Mouse (Mus musculus) embryo, embryonic 11 days (tissue): ENCODE data around the gene Sertad1.
"Not testable (repeated sequence)": the region's sequence is repeated elsewhere in the genome, so short reads cannot be mapped to it uniquely, and the experiment has no call there.

Source experiments
- DNase-seq: peaks from one replicate; pipeline ENCODE4 v3.0.0-alpha.2; 2015

The Sertad1 gene

DNA sequence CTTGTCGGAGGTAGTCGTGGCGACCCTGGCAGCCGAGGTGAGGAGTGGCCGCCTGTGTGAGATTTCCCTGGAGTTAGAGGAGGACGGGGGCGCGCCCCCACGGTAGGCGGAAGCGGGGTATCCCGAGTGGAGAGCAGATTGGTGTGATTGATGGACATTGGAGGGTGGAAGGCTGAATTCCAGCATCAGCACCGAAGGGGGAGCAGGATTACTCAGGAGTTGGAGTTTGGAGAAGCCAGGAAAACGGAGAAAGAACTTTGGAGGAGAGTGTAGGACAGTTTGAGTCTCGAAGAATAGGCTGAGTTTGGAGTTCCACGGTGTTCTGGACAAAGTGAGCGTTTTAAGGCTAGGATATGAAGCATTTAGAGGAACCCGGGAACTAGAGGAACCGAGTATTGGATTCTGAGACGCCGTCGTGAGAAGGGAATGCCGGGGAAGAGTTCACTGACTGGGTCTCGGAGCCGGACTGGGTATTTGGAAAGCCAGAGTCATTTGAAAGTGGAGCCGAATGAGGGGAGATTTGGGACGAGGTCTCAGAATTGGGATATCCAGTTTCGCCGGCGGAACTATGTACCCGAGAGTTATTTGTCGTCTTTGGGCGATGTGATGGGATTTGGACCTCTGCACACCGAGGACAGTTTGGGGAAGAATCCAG lies 12.7 kb upstream of the Sertad1 start:
- no peak for DNase-seq

DNA sequence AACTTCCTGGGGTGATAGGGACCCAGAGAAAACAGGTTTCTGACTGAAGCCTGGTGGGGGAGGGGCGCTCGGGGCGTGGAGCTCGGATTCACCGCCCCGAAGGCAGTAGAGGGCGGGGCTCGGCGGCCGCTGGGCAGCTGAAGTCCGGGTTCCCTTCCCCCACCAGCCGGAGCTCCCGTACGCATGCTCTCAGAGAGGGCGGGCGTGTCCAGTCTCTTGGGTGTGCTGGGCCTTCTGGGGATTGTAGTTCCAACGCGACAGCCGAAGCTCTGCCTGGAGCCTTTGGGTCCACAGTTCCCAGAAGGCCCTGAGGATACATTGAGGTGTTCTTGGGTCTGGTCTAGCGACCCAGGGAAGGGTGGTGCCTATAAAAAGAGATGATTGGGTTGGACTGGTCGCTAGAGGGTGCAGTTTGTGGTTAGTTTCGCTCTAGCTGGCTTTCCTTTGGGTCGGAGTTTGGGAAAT lies 12.2 kb upstream of the Sertad1 start:
- DNase-seq: peak; percentile 99

DNA sequence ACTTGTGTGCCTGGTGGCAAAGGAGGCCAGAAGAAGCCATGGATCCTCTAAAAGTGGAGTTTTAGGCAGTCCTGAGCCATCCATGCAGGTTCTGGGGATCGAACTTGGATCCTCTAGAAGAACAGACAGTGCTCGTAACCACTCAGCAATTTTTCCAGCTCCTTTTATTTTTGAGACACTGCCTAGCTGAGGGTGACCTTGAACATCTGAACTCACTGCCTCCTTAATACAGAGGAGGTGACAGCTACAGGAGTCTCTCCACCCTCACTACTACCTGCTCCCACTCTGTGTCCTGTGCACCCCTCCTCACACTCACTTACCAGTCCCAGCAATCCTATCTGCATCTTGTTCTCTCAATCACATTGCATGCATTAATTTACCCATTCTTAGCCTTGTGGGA lies 11.1 kb upstream of the Sertad1 start:
- DNase-seq: no peak

DNA sequence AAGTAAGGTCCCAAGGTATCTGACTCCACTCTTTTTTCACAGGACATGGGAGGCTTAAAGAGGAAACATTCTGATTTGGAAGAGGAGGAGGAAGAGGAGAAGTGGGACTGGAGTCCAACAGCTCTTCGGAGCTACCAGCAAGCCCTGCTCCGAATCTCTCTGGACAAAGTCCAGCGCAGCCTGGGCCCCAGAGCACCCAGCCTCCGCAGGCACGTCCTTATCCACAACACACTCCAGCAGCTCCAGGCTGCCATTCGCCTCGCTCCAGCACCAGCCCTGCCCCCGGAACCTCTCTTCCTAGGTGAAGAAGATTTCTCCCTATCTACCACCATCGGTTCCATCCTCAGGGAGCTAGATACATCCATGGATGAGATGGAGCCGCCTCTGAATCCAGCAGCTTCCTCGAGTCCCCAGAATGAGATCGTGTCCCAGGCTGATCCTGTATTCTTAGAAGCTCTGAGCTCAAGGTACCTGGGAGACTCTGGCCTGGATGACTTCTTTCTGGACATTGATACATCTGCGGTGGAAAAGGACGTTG lies 10.5 kb upstream of the Sertad1 start:
- no peak for DNase-seq

DNA sequence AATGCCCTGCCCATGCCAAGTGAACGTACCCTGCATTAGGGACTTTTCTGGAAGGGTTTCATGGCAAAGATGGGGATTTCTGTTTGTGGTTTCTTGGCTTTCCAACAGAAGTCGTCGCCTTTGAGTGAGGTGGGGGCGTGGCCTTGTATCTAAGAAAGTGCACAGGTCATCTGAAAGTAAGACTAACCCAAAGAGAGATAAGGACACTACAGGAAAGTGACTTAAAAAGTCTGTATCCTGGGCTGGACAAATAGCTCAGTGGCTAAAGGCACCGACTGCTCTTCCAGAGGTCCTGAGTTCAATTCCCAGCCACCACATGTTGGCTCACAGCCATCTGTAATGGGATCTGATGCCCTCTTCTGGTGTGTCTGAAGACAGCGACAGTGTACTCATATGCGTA lies 8.1 kb upstream of the Sertad1 start:
- DNase-seq: no peak

DNA sequence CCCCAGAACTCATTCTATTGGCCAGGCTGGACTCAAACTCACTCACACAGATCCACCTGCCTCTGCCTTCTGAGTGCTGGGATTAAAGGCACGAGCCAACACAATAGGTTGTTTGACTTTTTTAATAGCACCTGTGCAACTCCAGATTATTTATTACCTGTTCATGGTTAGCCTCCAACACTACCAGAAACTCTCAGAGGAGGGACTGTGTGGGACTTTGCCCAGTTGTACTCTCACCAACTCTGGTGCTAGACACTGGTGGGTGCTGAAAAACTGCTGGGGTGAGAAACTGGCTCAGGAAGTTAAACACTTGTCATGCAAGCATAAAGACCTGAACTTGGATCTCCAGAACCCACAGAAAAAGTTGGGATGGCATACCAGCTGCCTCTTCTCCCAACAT lies 7.0 kb upstream of the Sertad1 start:
- no peak for DNase-seq

DNA sequence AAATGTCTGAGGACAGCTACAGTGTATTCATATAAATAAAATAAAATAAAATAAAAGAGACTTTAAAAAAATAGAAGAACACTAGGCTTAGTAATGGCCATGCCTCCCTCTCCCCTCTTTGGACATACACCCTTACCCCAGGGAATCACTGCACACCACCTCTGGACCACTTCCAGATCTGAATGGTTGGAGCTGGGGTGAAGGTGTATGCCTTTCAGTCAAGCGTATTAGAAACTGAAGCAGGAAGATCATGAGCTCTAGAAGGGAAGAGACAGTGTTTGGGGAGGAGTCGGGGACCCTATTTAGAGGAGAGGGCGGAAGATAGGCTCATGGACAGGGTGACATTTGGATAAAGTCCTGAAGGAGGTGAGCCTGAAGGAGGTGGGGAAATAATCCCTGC lies 6.2 kb upstream of the Sertad1 start:
- no peak for DNase-seq

DNA sequence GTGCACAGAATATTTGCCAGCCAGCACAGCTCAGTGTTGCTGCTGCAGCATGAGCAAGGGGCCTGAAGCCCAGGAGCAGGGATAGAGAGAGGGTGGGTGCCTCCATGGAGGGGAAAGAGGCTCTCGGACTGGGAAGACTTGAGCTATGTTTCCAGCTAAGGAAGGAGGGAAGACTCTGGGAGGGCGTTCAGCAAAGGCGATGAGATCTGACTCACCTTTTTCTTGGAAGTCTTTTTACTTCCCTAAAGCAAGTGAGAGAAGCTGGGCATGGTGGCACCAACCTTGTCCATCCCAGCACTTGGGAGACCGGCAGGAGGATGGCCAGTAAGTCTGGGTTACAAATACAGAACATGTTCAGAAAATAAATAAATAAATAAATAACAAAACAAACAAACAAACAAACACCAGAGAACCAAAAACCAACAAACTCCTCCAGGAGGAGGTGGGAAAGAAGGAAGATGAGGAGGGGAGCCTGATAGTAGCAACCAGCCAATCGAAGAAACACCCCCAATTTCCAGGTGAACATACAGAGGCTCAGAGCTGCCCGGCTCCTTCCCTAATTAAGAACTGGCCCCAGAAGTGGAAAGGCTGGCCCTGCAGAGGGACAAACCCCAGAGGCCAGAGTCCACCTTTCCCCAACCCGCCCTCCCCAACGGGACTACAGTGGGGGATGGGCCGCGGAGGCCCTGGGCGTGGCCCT lies 5.6 kb upstream of the Sertad1 start:
- no peak for DNase-seq

DNA sequence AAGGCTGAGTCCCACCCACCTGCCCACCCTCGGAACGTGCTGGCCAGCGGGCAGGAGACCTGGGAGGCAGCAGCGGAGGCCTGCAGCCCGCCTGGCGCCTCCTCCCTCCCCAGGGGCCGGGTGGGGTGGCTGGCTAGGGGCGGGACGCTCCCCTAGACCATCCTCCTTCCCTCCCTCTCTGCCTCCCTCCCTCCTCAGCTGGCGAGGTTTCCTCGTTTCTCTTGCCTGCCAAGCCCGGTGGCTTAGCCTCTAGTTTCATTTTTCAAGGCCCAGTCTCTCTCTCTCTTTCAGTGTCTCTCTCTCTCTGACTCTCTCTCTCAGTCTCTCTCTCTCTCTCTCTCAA lies 5.1 kb upstream of the Sertad1 start:
- peak; percentile 90 for DNase-seq

DNA sequence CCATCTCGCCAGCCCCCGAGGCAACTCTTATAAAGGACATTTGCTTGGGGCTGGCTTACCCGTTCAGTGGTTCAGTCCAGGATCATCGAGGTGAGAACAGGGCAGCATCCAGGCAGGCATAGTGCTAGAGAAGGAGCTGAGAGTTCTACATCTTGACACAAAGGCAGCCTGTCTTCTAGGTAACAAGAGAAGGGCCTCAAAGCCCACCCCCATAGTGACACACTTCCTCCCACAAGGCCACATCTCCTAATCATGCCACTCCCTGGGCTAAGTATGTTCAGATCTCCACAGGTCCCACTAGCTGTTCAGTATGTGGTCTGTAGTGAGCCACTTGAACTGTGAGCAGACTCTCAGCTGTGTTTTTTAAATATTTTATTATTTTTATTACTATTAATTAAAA lies 2.9 kb upstream of the Sertad1 start:
- DNase-seq: no peak

DNA sequence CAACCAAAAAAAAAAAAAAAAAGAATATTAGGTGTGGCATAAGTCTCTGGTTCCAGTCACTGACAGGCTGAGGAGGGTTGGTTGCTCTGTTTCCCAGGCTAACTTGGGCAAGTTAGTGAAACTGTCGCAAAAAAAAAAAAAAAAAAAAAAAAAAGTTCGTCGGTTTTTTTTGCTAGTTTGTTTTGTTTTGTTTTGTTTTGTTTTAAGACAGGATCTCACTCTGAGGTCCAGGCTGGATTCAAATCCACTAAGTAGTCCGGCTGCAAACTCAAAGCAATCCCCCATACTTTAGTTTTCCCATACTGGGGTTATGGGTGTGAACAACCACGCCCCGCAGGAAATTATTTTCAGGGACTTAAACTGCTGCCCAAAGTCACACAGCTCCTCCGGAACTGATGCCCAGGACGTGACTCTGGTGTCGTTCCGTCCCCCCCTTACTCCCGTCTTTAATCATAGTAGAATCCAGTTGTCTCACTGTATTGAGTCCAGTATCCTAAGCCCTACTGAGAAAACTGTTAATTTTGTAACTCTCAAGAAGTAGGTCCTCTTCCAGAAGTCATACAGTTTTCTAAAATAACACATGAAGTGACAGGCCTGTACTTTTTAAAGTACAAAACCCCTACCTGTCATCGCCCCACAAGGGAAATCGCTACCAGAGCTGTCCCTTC lies 474 bp upstream of the Sertad1 start:
- peak; percentile 43 for DNase-seq

DNA sequence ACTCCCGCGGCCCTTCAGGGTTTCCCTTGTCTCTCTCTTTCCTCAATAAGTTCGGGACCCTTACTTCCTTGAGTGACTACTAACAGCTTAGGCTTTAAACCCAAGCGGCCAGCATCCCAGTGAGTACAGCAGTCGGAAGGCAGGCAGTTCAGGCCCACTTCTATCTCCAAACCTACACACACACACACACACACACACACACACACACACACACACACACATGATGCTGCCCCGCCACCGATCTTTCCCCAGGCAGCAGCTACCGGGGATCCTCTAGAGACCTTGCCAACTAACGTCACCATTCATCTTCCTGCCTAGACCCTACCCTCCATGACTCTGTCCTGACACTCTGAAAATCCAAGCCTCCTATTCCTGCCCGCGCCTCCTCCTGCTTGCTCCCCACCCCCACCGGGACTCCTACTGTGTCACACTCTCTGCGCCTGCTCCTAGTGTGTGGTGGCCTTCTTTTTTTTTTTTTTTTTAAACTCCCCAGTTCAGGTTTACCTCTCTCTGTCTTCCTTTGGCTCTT lies 1.1 kb downstream of the Sertad1 start:
- peak; percentile 49 for DNase-seq

DNA sequence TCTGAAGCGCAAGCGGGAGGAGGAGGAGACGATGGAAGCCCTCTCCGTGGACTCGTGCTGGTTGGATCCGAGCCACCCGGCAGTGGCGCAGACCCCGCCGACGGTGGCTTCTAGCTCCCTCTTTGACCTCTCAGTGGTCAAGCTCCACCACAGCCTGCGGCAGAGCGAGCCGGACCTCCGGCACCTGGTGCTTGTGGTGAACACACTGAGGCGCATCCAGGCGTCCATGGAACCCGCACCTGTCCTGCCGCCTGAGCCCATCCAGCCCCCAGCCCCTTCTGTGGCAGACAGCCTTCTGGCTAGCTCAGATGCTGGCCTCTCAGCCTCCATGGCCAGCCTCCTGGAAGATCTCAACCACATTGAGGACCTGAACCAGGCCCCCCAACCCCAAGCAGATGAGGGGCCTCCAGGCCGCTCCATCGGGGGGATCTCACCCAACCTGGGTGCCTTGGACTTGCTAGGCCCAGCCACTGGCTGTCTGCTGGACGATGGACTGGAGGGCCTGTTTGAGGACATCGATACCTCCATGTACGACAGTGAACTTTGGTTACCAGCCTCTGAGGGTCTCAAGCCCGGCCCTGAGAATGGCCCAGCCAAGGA lies 2.7 kb downstream of the Sertad1 start:
- DNase-seq: no peak

DNA sequence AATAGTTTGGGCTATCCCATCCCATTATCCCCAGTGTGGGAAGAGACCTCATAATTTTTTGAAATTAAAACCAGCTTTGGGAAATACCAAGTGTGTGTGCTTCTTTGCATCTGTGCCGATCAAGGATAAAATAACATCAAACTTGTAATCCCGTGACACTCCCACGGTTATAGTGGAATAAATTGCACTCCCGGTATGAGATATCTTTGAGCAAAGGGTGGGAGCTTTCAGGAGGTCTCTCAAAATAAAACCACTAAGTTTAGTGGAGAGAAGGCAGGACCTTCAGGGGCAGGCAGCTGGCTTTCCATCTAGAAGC lies 3.5 kb downstream of the Sertad1 start:
- no peak for DNase-seq

DNA sequence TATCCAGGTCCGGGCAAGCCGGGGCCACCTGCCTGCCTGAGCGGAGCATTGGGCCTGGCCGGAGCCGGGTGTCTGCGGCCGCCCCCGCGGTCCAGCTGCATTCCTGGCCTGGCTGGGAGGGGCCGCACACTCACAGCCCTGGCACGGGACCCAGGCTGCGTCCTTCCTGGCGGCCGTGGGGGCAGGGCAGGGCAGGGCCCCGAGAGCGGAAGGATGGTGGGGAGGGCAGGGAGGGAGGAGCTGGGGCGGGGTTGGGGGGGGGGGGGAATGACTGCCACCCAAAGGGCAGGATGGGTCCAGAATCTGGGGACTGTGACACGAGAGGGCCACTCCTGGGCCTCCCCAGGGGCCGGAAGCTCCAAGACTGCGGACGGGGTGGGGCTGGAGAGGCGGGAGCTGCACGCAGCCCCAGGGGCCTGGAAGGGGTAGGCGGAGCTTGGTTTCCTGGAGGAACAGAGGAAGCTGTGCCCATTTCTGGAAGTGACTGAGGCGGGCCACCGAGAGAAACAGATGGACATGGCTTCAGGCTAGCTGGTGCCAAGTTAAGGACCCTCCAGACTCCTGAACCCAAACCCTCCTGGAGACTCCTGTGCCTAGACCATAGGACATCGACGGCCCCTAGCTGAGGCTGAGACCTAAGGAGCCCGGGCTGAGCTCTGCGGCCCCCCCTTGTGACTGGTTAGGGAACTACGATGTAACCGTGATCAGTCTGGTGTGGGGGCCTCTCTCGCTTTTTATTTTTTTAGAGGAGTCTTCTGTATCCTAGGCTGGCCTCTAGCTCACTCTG lies 4.0 kb downstream of the Sertad1 start:
- DNase-seq: peak; percentile 91

DNA sequence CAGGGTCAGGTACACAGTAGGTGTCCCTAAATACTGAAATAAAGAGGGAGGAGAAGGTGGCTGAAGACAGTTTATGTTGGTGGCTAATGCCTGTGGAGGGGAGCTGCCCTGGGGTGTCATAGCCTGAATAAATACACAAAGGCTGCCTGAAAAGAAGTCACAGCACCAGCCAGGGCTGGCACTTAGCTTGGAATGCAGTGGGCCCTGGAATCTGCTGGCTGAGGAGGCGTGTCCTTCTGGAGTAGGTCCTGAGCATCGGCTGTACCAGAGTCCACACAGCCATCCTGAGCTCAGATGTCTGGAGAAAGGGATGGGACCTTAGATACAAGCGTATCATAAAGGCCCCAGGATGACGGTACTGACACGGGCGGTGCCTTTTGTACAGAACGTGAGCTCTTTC lies 5.1 kb downstream of the Sertad1 start:
- DNase-seq: no peak

DNA sequence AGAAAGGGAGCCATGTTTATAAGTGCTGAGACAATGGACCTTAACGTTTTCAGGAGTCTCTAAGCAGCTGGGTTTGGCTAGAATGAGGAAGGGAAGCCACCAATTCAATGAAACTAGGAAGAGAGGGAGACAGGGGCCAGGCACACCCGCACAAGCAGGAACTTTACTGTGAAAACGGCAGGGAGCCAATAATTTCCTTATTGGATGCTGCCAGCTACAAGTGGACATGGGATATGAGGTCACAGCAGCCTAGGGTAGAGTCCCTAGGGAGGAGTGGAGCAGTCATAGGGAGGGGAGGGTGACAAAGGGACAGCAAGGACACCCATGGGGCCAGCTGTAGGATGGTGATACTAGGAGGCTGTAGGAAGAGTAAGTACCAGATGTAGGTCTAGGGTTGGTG lies 6.3 kb downstream of the Sertad1 start:
- DNase-seq: no peak

DNA sequence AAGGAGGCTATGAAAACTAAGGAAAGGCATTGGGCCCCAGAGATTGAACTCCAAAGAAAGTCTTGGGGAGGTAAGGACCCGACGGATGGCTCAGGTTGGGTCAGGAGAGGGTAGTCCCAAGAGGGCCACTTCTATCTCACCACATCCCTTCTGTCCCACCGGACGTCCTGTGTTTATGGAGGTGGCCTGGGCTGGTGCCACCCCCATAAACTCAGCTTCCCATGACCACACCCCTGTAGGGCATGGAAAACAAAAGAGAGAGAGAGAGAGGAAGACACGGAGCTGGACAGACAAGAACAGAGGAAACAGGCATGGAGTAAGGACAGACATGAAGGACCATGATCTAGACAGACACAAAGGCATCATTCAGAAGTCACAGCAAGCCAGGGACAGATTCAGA lies 6.7 kb downstream of the Sertad1 start:
- no peak for DNase-seq

DNA sequence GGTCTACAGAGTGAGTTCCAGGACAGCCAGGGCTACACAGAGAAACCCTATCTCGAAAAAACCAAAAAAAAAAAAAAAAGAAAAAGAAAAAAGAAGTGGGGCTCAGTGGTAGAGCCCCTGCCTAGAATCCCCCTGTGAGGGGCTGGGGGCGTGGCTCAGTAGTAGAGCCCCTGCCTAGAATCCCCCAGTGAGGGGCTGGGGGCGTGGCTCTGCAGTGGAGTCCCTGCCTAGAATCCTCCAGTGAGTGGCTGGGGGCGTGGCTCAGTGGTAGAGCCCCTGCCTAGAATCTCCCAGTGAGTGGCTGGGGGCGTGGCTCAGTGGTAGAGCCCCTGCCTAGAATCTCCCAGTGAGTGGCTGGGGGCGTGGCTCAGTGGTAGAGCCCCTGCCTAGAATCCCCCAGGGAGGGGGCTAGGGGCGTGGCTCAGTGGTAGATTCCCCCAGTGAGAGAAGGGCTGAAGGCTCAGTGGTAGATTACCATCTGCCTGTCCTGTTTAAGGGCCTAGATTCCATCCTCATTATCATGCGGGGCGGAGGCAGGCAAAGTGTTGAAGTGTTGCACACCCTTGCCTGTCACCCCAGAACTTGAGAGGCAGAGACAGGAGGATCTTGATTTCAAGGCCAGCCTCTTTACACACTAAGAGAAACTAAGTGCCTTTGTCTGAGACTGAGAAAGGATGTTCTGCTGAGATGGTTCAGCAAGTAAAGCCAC lies 8.1 kb downstream of the Sertad1 start:
- not testable (repeated sequence) for DNase-seq

DNA sequence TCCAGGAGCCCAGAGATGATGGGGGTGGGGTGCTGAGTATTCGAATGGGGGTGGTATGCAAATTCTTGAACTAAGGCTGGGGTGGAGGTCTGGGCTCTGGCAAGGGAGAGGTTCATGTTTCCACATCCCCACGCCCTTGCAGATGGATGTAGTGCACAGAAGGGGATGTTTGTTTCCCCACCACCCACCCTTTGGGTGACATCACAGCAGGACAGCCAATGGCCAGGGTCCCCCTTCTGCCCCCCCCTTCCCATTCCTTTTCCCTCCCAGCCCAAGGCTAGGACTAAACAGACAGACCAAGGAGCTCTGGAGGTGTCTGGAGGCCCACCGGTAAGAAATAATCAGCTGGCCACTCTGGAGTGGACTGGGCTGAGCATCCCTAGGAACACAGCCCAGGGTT lies 12.3 kb downstream of the Sertad1 start, which contains the start of gene Prx:
Prx (plus strand) TSS at position 289 of the 400 bp plus-strand sequence.
- no peak for DNase-seq

DNA sequence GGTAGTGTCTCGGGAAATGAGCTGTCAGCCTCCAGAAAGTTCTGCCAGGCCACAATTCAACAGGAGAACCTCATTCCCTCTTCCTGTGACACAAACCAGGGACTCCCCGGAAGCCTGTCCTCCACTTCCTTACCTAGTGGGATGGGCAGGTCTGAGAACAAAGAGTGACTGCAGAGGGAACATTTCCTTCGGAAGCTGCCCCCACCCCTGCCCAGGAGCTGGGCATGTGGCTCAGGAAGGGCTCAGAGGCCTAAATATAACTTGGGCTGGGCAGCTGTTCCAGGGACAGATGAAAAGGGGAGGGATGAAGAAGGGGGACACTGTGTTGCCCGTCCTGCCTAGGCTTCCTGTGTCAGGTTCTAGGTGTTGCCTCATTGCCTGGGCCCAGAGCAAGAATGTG lies 14.9 kb downstream of the Sertad1 start:
- DNase-seq: no peak

DNA sequence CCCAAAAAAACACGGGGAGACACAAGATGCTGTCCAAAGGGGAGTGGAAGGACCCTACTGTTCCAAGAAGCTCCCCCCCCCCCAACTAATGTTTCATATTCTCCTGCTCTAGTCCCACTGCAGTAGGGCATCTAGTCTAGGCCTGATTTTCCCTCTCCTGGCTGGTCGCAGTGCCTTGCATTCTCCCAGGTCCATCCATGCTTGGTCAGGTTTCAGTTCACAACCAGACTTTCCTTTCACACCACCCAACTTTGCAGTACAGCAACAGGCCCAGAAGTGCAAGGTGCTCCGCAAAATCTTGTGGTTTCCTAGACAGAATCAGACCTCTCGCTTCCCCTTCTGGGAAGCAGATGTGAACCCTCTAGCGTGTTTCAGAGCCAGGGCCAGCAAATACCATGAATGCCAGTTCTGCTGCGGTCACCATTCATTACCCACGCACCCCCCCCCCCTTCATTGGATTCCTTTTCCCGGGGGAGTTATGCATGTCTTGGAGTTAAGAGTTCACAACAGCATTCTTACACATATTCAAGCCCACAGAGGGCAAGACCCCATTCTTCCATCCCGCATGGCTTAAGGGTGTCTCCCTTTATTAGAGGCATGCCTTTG lies 20.2 kb downstream of the Sertad1 start:
- DNase-seq: peak; percentile 49
